Mouse (Mus musculus) heart, adult 2 months (tissue): ENCODE results near the gene Pdzrn3.

Source experiments
- CTCF ChIP-seq: fragments of 200-600 bp; IDR thresholded peaks from 2 replicates; pipeline ENCODE4 v1.8.1; 2022; ENCODE audit warnings: antibody characterized with exemption, mild to moderate bottlenecking, moderate library complexity
- EP300 ChIP-seq: fragments of 200-500 bp; IDR thresholded peaks from 2 replicates; pipeline ENCODE4 v1.6.1; 2011; ENCODE audit warnings: low read depth, low read length, control low read depth; ENCODE audit not compliant: insufficient read depth

DNA sequence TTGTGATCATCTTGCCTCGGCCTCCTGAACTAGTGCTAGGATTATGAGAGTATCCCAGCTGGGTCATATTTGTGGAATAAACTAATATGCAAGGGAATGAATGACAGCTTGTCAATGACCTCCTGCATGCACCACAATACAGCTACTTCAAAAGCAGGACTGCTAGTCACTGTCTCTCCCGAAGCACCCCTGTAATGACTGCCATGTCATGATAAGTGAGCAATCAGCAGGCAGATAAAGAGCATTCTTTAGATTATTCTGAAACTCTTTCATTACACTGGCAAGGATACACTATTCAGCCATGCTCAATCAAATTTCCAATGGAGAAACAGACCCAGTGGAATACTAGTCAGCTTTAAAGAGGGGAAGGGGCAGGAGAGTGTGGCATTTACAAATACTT, 85.8 kb downstream of the Pdzrn3 start:
- TF ChIP-seq CTCF (no peak), EP300 (no peak)
